Comparison of ENCODE assay signal across 8 mouse cellular contexts in the genomic region with DNA sequence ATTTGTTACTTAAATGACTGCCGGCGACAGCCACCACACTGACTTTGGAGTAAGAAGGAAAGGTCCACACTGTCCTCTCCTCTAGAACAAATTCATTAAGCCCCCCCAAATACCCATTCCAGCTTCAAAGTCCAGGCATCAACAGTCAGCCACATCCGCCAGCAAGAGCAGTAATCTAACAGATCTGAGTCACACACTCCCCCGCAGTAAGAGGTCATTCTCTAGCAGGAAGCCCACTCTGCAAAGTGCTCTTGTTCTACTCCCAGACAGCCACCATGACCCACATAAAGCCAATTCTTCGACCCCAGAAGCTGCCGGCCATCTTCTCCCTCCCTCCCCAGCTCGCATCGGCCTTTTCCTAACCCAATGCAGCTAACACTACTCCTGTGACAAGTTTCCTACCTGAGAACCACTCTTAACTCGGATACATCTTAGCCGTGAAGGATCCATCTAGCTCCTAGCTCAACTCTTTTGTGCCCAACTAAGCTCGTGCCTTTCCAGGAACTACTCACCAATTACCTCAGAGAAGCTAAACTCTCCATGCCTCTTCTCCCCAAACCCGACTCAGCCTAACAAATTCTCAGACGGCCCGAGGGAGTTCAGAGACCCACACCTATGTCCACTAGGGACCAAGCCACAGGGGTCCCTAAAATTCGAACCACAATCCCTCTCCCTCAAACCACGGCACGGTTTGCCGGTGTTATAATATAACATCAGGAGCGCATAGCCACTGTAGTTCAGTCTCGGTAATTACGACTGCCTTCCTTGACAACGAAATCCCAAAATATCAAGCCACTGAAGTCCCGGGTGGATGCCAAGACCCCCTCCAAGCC. TPM values are rescaled to one million over a fixed set of nuclear protein-coding genes. Genes with fewer than 3 reads are reported as not detected.
DNase-seq lines count a peak whose midpoint lies in the region; ATAC-seq and TF ChIP-seq lines count a peak whose summit lies in the region.

No protein-coding gene starts in this region.

- H3K9ac ChIP-seq in heart, postnatal 0 days (replicated peaks; ENCODE audit: low read depth, low read length): peak overlapping the region; percentile 99
- H3K9ac ChIP-seq in liver, adult 2 months (ENCODE audit: low read depth, low read length): peak overlapping the region; percentile 99

- ATAC-seq in heart, postnatal 0 days (ENCODE audit: insufficient read depth, low read depth): no peak

- no peaks in the 10 kb centered on the region for H3K36me3 ChIP-seq in E14TG2a.4 (ENCODE audit: insufficient read depth, low read length)
- no peaks in the 10 kb centered on the region for H3K36me3 ChIP-seq in heart, postnatal 0 days (replicated peaks; ENCODE audit: control insufficient read depth, insufficient read depth, low read length)
- H3K36me3 ChIP-seq in liver, adult 2 months (ENCODE audit: control insufficient read depth, insufficient read depth, low read length): no peaks in the 10 kb centered on the region

- TF ChIP-seq POLR2A in liver, adult 2 months (IDR thresholded peaks at IDR 0.05; ENCODE audit: extremely low read depth, insufficient read depth, low read length): no peak

- TF ChIP-seq EP300 in heart, postnatal 0 days (IDR thresholded peaks at IDR 0.05; ENCODE audit: low read depth): no peak

- peak; percentile 5 to 11 for DNase-seq in left cerebral cortex, adult 18-20 months (ENCODE audit: low spot score in 2 of 2)
- no peak for DNase-seq in left cerebral cortex, adult 11 months (ENCODE audit: low spot score)
- DNase-seq in embryo, embryonic 10 days (ENCODE audit: low spot score): peak; percentile 33
- DNase-seq in heart, postnatal 0 days (ENCODE audit: low spot score): no peak
- DNase-seq in liver, adult 2 months (ENCODE audit: extremely low read depth, low read depth, low spot score): peak; percentile 56
- DNase-seq in neural tube, embryonic 10.5 days (ENCODE audit: extremely low spot score, low spot score): peak; percentile 42
- DNase-seq in ovary, postnatal 14 days (ENCODE audit: low spot score): no peak

- peak overlapping the region; percentile 97 for H3K4me3 ChIP-seq in E14TG2a.4 (replicated peaks; ENCODE audit: low read length)
- peak overlapping the region; percentile 99 for H3K4me3 ChIP-seq in heart, postnatal 0 days (ENCODE audit: low read depth, low read length)
- peak overlapping the region; percentile 95 for H3K4me3 ChIP-seq in liver, adult 2 months (ENCODE audit: insufficient read depth, low read depth, low read length)

- H3K79me2 ChIP-seq in liver, adult 2 months (ENCODE audit: control insufficient read depth, insufficient read depth, low read length): peaks cover 33% of the 10 kb centered on the region

- WGBS in heart, postnatal 0 days: 5% methylated on average over 23 of the region's 23 CpGs
- WGBS in liver, adult 2 months: 2% methylated on average over 23 of the region's 23 CpGs

- H3K27me3 ChIP-seq in E14TG2a.4 (ENCODE audit: insufficient read depth, low read length): no peaks in the 10 kb centered on the region; the same call in 1 of the 2 replicates
- no peaks in the 10 kb centered on the region for H3K27me3 ChIP-seq in heart, postnatal 0 days (ENCODE audit: control insufficient read depth, insufficient read depth, low read length)
- no peaks in the 10 kb centered on the region for H3K27me3 ChIP-seq in liver, adult 2 months (ENCODE audit: control insufficient read depth, insufficient read depth, low read length)

- no peaks in the 10 kb centered on the region for H3K9me3 ChIP-seq in E14TG2a.4 (ENCODE audit: low read length)
- no peaks in the 10 kb centered on the region for H3K9me3 ChIP-seq in heart, postnatal 0 days (replicated peaks; ENCODE audit: control insufficient read depth, low read length)

- peak overlapping the region; percentile 66 for H3K4me2 ChIP-seq in heart, postnatal 0 days (ENCODE audit: low read depth, low read length)

- TF ChIP-seq CTCF in E14TG2a.4 (conservative IDR thresholded peaks at IDR 0.05; ENCODE audit: low read length): no peak
- no peak for TF ChIP-seq CTCF in heart, postnatal 0 days (IDR thresholded peaks at IDR 0.05; ENCODE audit: low read depth)
- no peak for TF ChIP-seq CTCF in liver, adult 2 months (IDR thresholded peaks at IDR 0.05; ENCODE audit: low read depth, low read length)

- H3K4me1 ChIP-seq in E14TG2a.4 (replicated peaks; ENCODE audit: low read depth, low read length): peaks cover 36% of the 10 kb centered on the region
- peaks cover 13% of the 10 kb centered on the region; the same call in 1 of the 2 replicates for H3K4me1 ChIP-seq in heart, postnatal 0 days (ENCODE audit: control insufficient read depth, insufficient read depth)
- peaks cover 22% of the 10 kb centered on the region for H3K4me1 ChIP-seq in liver, adult 2 months (ENCODE audit: control insufficient read depth, insufficient read depth, low read length)

- H3K27ac ChIP-seq in heart, postnatal 0 days (ENCODE audit: low read depth): peak overlapping the region; percentile 94
- H3K27ac ChIP-seq in liver, adult 2 months (replicated peaks; ENCODE audit: insufficient read depth, low read depth, low read length): peak overlapping the region; percentile 89

RNA-seq across cellular contexts. Expression of a gene that starts 0.8 kb away (rescaled TPM):
- 10 to 100 TPM; 15.7 to 16.6 TPM for total RNA-seq in left cerebral cortex, adult 18-20 months (2021)
- 10.8 and 23.2 TPM in 2 replicates for total RNA-seq in heart, postnatal 0 days (2014; rRNA removed; ENCODE audit: low replicate concordance)
- polyA plus RNA-seq in heart, postnatal 0 days (2015; fragmentation: Nextera tagmentation; extraction: Ambion mirVana): 1.8 and 1.9 TPM in 2 replicates
- 8.1 and 8.9 TPM in 2 replicates for total RNA-seq in liver, adult 2 months (2014; rRNA removed)
- 16.4 and 21.5 TPM in 2 replicates for polyA plus RNA-seq in liver, adult 2 months (2012; rRNA removed)

RNA-seq across cellular contexts. Expression of a gene that starts 33.5 kb away (rescaled TPM):
- total RNA-seq in left cerebral cortex, adult 18-20 months (2021): 10 to 100 TPM; 31.4 to 40.4 TPM
- total RNA-seq in heart, postnatal 0 days (2014; rRNA removed; ENCODE audit: low replicate concordance): 19.7 and 20.9 TPM in 2 replicates
- 6.4 and 7.1 TPM in 2 replicates for polyA plus RNA-seq in heart, postnatal 0 days (2015; fragmentation: Nextera tagmentation; extraction: Ambion mirVana)
- total RNA-seq in liver, adult 2 months (2014; rRNA removed): 14.2 and 14.9 TPM in 2 replicates
- 7.7 and 12.0 TPM in 2 replicates for polyA plus RNA-seq in liver, adult 2 months (2012; rRNA removed)

Comparison
In these comparisons a context has a peak if more than half of its experiments do, and no peak if none do; other contexts are left out.
1. DNase-seq: peak in left cerebral cortex, adult 18-20 months (2 of 2), embryo, embryonic 10 days (single experiment), liver, adult 2 months (single experiment) and neural tube, embryonic 10.5 days (single experiment); none in left cerebral cortex, adult 11 months (single experiment), heart, postnatal 0 days (single experiment) and ovary, postnatal 14 days (single experiment).
2. Peak in every context shown above with its lines, with median percentiles within 50 percentile points of each other: H3K4me3 ChIP-seq.